Mouse (Mus musculus) adrenal gland, postnatal 0 days (tissue): ENCODE data around the gene Fau. TPM values are rescaled to one million over a fixed set of nuclear protein-coding genes. Genes with fewer than 3 reads are reported as not detected.

Experiments
- microRNA-seq: library from miRNA; unstranded; fragments of <30 nt; microRNA quantifications from one replicate; pipeline ENCODE4, GENCODE M21; 2016; ENCODE audit warnings: borderline replicate concordance; ENCODE audit not compliant: insufficient number of aligned reads
- polyA plus RNA-seq: library from polyadenylated mRNA; unstranded; fragments of >200 nt; fragmentation: Nextera tagmentation; extraction: Ambion mirVana; gene quantifications from 2 replicates; pipeline ENCODE4 v1.2.1, GENCODE M21; 2015

The Fau gene
- 839 and 888 TPM in 2 replicates for polyA plus RNA-seq

GRCm38 (mm10) chr19:6057313-6058096 lies at the start of gene Fau, which contains the start of gene Mrpl49:
Fau (plus strand) TSS chr19:6057844.
Mrpl49 (minus strand) TSS chr19:6057785.

GRCm38 (mm10) chr19:6015511-6016315 lies 41.9 kb upstream of the Fau start, which contains the start of gene Capn1:
Capn1 (minus strand) TSS chr19:6015897.

GRCm38 (mm10) chr19:6046294-6047153 lies 11.1 kb upstream of the Fau start, which contains the start of gene Syvn1:
Syvn1 (plus strand) TSS chr19:6046576.

GRCm38 (mm10) chr19:6061021-6061533 lies 3.4 kb downstream of the Fau start, which contains the start of gene Znhit2:
Znhit2 (plus strand) TSS chr19:6061192.

GRCm38 (mm10) chr19:6067724-6068415 lies 10.2 kb downstream of the Fau start, which contains the start of gene Tm7sf2:
Tm7sf2 (minus strand) TSS chr19:6068373.

GRCm38 (mm10) chr19:6076564-6077393 lies 19.1 kb downstream of the Fau start, which contains the start of gene Vps51:
Vps51 (minus strand) TSS chr19:6077231.

GRCm38 (mm10) chr19:6079983-6080480 lies 22.4 kb downstream of the Fau start, which contains the start of gene Tmem262:
Tmem262 (plus strand) TSS chr19:6080033.

GRCm38 (mm10) chr19:6082156-6082555 lies 24.5 kb downstream of the Fau start, which contains the start of gene Gm28374:
Gm28374 (minus strand) TSS chr19:6082256.

GRCm38 (mm10) chr19:6084478-6085248 lies 27.0 kb downstream of the Fau start, which contains the start of the genes Zfpl1 and Cdca5:
Zfpl1 (minus strand) TSS chr19:6084956.
Cdca5 (plus strand) TSS chr19:6084983.

GRCm38 (mm10) chr19:6094119-6094518 lies 36.5 kb downstream of the Fau start, which contains the start of gene AC131692.1:
AC131692.1 (plus strand) TSS chr19:6094419.

GRCm38 (mm10) chr19:6105586-6105985 lies 47.9 kb downstream of the Fau start, which contains the start of gene Naaladl1:
Naaladl1 (plus strand) TSS chr19:6105782.

Small RNA genes within 50 kb of the gene (microRNA-seq; reads per million reads assigned to microRNA genes)
- gene Mir6988 = 1.8 reads per million

Other genes with a start within 250 kb of the Fau start
- gene Frmd8, start 182.6 kb upstream of the Fau start, polyA plus RNA-seq = 19.3 and 42.3 TPM in 2 replicates
- 9.9 and 23.2 TPM in 2 replicates for gene Slc25a45, start 180.0 kb upstream of the Fau start, polyA plus RNA-seq
- 2.2 and 3.1 TPM in 2 replicates for gene Tigd3, start 163.7 kb upstream of the Fau start, polyA plus RNA-seq
- gene Dpf2, start 144.8 kb upstream of the Fau start, polyA plus RNA-seq = 52.8 and 74.8 TPM in 2 replicates
- 10.5 and 12.6 TPM in 2 replicates for gene Cdc42ep2, start 133.0 kb upstream of the Fau start, polyA plus RNA-seq
- gene Pola2, start 93.6 kb upstream of the Fau start, polyA plus RNA-seq = 19.6 and 27.3 TPM in 2 replicates
- gene Slc22a20, start 71.7 kb upstream of the Fau start, polyA plus RNA-seq = not detected in 2 replicates
- 13.9 and 14.2 TPM in 2 replicates for gene Capn1, start 41.9 kb upstream of the Fau start, polyA plus RNA-seq
- gene Syvn1, start 11.3 kb upstream of the Fau start, polyA plus RNA-seq = 20.3 and 29.1 TPM in 2 replicates
- 47.4 and 63.4 TPM in 2 replicates for gene Mrpl49, start 59 bp upstream of the Fau start, polyA plus RNA-seq
- gene Znhit2, start 3.3 kb downstream of the Fau start, polyA plus RNA-seq = 35.7 and 47.8 TPM in 2 replicates
- 14.7 and 17.7 TPM in 2 replicates for gene Tm7sf2, start 10.5 kb downstream of the Fau start, polyA plus RNA-seq
- gene Vps51, start 19.4 kb downstream of the Fau start, polyA plus RNA-seq = 44.2 and 52.3 TPM in 2 replicates
- gene Tmem262, start 22.2 kb downstream of the Fau start, polyA plus RNA-seq = not detected in 2 replicates
- 0.28 and 0.91 TPM in 2 replicates for gene Gm28374, start 24.4 kb downstream of the Fau start, polyA plus RNA-seq
- gene Zfpl1, start 27.1 kb downstream of the Fau start, polyA plus RNA-seq = 47.0 and 62.8 TPM in 2 replicates
- 8.0 and 9.5 TPM in 2 replicates for gene Cdca5, start 27.1 kb downstream of the Fau start, polyA plus RNA-seq
- gene AC131692.1, start 36.6 kb downstream of the Fau start, polyA plus RNA-seq = 0.41 TPM in 1 of 2 replicates, not detected in the other
- gene Naaladl1, start 47.9 kb downstream of the Fau start, polyA plus RNA-seq = 0.28 and 0.61 TPM in 2 replicates
- 28.5 and 29.2 TPM in 2 replicates for gene Sac3d1, start 60.8 kb downstream of the Fau start, polyA plus RNA-seq
- gene Snx15, start 70.5 kb downstream of the Fau start, polyA plus RNA-seq = 21.4 and 22.6 TPM in 2 replicates
- gene Batf2, start 83.1 kb downstream of the Fau start, polyA plus RNA-seq = 0.47 and 0.60 TPM in 2 replicates
- 101 and 106 TPM in 2 replicates for gene Arl2, start 83.7 kb downstream of the Fau start, polyA plus RNA-seq
- gene Majin, start 126.5 kb downstream of the Fau start, polyA plus RNA-seq = 0.46 and 0.73 TPM in 2 replicates
- gene Gpha2, start 168.5 kb downstream of the Fau start, polyA plus RNA-seq = 148 and 158 TPM in 2 replicates
- 41.5 and 44.1 TPM in 2 replicates for gene Ppp2r5b, start 178.0 kb downstream of the Fau start, polyA plus RNA-seq
- gene Atg2a, start 183.8 kb downstream of the Fau start, polyA plus RNA-seq = 5.9 and 10.4 TPM in 2 replicates
- 54.1 and 63.1 TPM in 2 replicates for gene Ehd1, start 218.9 kb downstream of the Fau start, polyA plus RNA-seq
- gene Cdc42bpg, start 248.6 kb downstream of the Fau start, polyA plus RNA-seq = 0.41 and 0.68 TPM in 2 replicates